ENCODE assay signal across 7 mouse cellular contexts in the genomic region with DNA sequence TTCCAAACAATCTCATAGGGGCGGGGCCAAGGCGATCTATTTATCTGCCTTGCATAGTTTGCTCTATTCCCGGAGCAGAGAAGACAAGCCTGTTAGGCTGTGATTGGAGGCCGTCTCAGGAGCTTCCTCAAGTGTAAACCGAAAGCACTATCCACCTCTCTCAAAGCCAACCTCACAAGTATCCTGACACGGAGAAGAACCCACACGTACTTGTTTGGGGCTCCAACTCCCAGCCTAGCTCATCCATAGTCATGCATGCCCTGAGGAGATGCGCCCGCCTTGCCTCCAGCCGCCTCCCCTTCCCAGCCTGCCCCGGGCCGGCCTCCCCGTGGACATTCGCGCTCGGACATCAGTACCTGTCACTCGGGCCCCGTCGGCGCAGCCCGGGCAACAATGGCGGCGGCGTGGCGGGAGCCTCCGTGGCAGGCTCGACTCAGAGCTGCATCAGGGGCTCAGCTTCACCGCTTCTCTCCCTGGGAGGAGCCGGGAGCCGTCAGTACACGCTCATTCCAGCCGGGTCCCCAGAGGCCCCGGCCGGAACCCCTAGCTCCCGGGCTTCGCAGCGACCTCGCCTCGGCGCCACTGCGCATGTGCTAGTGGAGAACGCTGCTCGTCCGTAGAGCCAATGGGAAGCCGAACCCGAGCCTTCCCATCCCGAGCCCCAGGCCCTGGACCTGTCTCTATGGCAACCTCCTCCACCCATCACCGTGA. TPM values are rescaled to one million over a fixed set of nuclear protein-coding genes. Genes with fewer than 3 reads are reported as not detected.
DNase-seq lines count a peak whose midpoint lies in the region; ATAC-seq and TF ChIP-seq lines count a peak whose summit lies in the region.

A gene (minus strand): TSS at position 595 of the 711 bp plus-strand sequence.

- TF ChIP-seq POLR2A in spleen, adult 2 months (IDR thresholded peaks at IDR 0.05; ENCODE audit: low read depth, low read length), result no peak

- 1% methylated on average over 48 of the region's 48 CpGs for WGBS in embryonic facial prominence, embryonic 12.5 days
- WGBS in limb, embryonic 13.5 days, result under 1% methylated on average over 48 of the region's 48 CpGs
- under 1% methylated on average over 48 of the region's 48 CpGs for WGBS in midbrain, embryonic 15.5 days
- WGBS in spleen, adult 2 months, result 2% methylated on average over 48 of the region's 48 CpGs

- peak within 1 kb of the TSS; percentile 78 for H3K4me3 ChIP-seq in embryonic facial prominence, embryonic 12.5 days
- H3K4me3 ChIP-seq in limb, embryonic 13.5 days, result peak within 1 kb of the TSS; percentile 81
- H3K4me3 ChIP-seq in midbrain, embryonic 15.5 days, result peak within 1 kb of the TSS; percentile 77
- H3K4me3 ChIP-seq in spleen, adult 2 months (ENCODE audit: extremely low read depth, insufficient read depth, insufficient read length), result peak within 1 kb of the TSS; percentile 81

- peaks cover 16% of the 10 kb centered on the region for H3K36me3 ChIP-seq in embryonic facial prominence, embryonic 12.5 days
- peaks cover 21% of the 10 kb centered on the region for H3K36me3 ChIP-seq in limb, embryonic 13.5 days
- H3K36me3 ChIP-seq in midbrain, embryonic 15.5 days (replicated peaks), result peaks cover 11% of the 10 kb centered on the region; the same call in 1 of the 2 replicates
- peaks cover 4% of the 10 kb centered on the region; the same call in 1 of the 2 replicates for H3K36me3 ChIP-seq in spleen, adult 2 months (ENCODE audit: control insufficient read depth, insufficient read depth, low read length)

- ATAC-seq in embryonic facial prominence, embryonic 12.5 days (ENCODE audit: insufficient number of reproducible peaks, insufficient read depth, low FRiP score, low TSS enrichment), result peak; percentile 95
- ATAC-seq in limb, embryonic 13.5 days (ENCODE audit: low FRiP score, low read depth), result peak; percentile 98
- peak; percentile 99 for ATAC-seq in midbrain, embryonic 15.5 days (replicated peaks)

- peak; percentile 93 for DNase-seq in adrenal gland, postnatal 14 days
- peak; percentile 89 to 93 for DNase-seq in heart, adult 9 months (ENCODE audit: low spot score in 2 of 2)
- peak; percentile 74 for DNase-seq in kidney, adult 9 months
- peak; percentile 51 to 67 for DNase-seq in spleen, adult 2 months (ENCODE audit: low read depth in 1 of 2, low spot score in 2 of 2)

- H3K4me1 ChIP-seq in embryonic facial prominence, embryonic 12.5 days, result 0 out of 2 replicates have a peak, but pooled peaks cover 4% of the 10 kb centered on the region
- H3K4me1 ChIP-seq in limb, embryonic 13.5 days, result peaks cover 14% of the 10 kb centered on the region
- H3K4me1 ChIP-seq in midbrain, embryonic 15.5 days, result peaks cover 22% of the 10 kb centered on the region
- no peaks in the 10 kb centered on the region for H3K4me1 ChIP-seq in spleen, adult 2 months (ENCODE audit: control insufficient read depth, insufficient read depth, insufficient read length)

- H3K27ac ChIP-seq in embryonic facial prominence, embryonic 12.5 days, result peak within 1 kb of the TSS; percentile 77
- H3K27ac ChIP-seq in limb, embryonic 13.5 days, result peak within 1 kb of the TSS; percentile 61; the same call in 1 of the 2 replicates
- H3K27ac ChIP-seq in midbrain, embryonic 15.5 days, result peak within 1 kb of the TSS; percentile 94
- peak within 1 kb of the TSS; percentile 50 for H3K27ac ChIP-seq in spleen, adult 2 months (ENCODE audit: insufficient read depth, low read length)

- H3K4me2 ChIP-seq in embryonic facial prominence, embryonic 12.5 days (replicated peaks), result peak within 1 kb of the TSS; percentile 71
- H3K4me2 ChIP-seq in limb, embryonic 13.5 days (replicated peaks), result peak within 1 kb of the TSS; percentile 78
- H3K4me2 ChIP-seq in midbrain, embryonic 15.5 days, result peak within 1 kb of the TSS; percentile 64

- TF ChIP-seq CTCF in spleen, adult 2 months (IDR thresholded peaks at IDR 0.05; ENCODE audit: extremely low read depth, insufficient read depth, insufficient read length, insufficient replicate concordance), result no peak

- peak within 1 kb of the TSS; percentile 77 for H3K9ac ChIP-seq in embryonic facial prominence, embryonic 12.5 days
- peak within 1 kb of the TSS; percentile 85 for H3K9ac ChIP-seq in limb, embryonic 13.5 days
- H3K9ac ChIP-seq in midbrain, embryonic 15.5 days, result peak within 1 kb of the TSS; percentile 81

- no peaks in the 10 kb centered on the region for H3K9me3 ChIP-seq in embryonic facial prominence, embryonic 12.5 days
- H3K9me3 ChIP-seq in limb, embryonic 13.5 days, result no peaks in the 10 kb centered on the region
- H3K9me3 ChIP-seq in midbrain, embryonic 15.5 days, result no peaks in the 10 kb centered on the region

- no peaks in the 10 kb centered on the region for H3K27me3 ChIP-seq in embryonic facial prominence, embryonic 12.5 days
- no peaks in the 10 kb centered on the region; the same call in 1 of the 2 replicates for H3K27me3 ChIP-seq in limb, embryonic 13.5 days
- H3K27me3 ChIP-seq in midbrain, embryonic 15.5 days (replicated peaks), result no peaks in the 10 kb centered on the region
- no peaks in the 10 kb centered on the region for H3K27me3 ChIP-seq in spleen, adult 2 months (ENCODE audit: control insufficient read depth, insufficient read depth, low read length)

RNA-seq across cellular contexts. Expression of the gene that starts here (rescaled TPM):
- 4.5 and 5.4 TPM in 2 replicates for total RNA-seq in adrenal gland, postnatal 14 days (2021)
- 16.9 and 18.7 TPM in 2 replicates for polyA plus RNA-seq in embryonic facial prominence, embryonic 12.5 days (2016; fragmentation: Nextera tagmentation; extraction: Ambion mirVana)
- polyA plus RNA-seq in limb, embryonic 13.5 days (2015; fragmentation: Nextera tagmentation; extraction: Ambion mirVana), result 14.4 and 15.1 TPM in 2 replicates
- polyA plus RNA-seq in midbrain, embryonic 15.5 days (2015; fragmentation: Nextera tagmentation; extraction: Ambion mirVana), result 22.2 and 24.9 TPM in 2 replicates
- 1.5 and 1.8 TPM in 2 replicates for polyA plus RNA-seq in spleen, adult 2 months (2012; rRNA removed)

Comparison
In these comparisons a context has a peak if more than half of its experiments do, and no peak if none do; other contexts are left out.
1. Peak in every context shown above with its lines: DNase-seq, ATAC-seq, H3K4me3 ChIP-seq and H3K27ac ChIP-seq.